Mouse (Mus musculus): Measurements from ENCODE around the gene Psmd3. TPM values are rescaled to one million over a fixed set of nuclear protein-coding genes. Genes with fewer than 3 reads are reported as not detected.

The Psmd3 gene
- polyA plus RNA-seq, 1 experiment from 2014 or later = 184 TPM

Other genes starting within 250 kb of the Psmd3 start
- 102 and 104 TPM in 2 replicates for gene Mien1, start 243.6 kb upstream of the Psmd3 start, polyA plus RNA-seq (2016; fragmentation: Nextera tagmentation; extraction: Ambion mirVana)
- 1.2 and 2.1 TPM in 2 replicates for gene Grb7, start 236.2 kb upstream of the Psmd3 start, polyA plus RNA-seq (2016; fragmentation: Nextera tagmentation; extraction: Ambion mirVana)
- 0.06 and 0.26 TPM in 2 replicates for gene Ikzf3, start 136.5 kb upstream of the Psmd3 start, polyA plus RNA-seq (2016; fragmentation: Nextera tagmentation; extraction: Ambion mirVana)
- gene Zpbp2, start 131.5 kb upstream of the Psmd3 start, polyA plus RNA-seq (2016; fragmentation: Nextera tagmentation; extraction: Ambion mirVana) = 0.28 and 0.52 TPM in 2 replicates
- gene Ormdl3, start 95.2 kb upstream of the Psmd3 start, polyA plus RNA-seq (2016; fragmentation: Nextera tagmentation; extraction: Ambion mirVana) = 66.9 and 71.0 TPM in 2 replicates
- not detected in 2 replicates for gene Lrrc3c, start 84.3 kb upstream of the Psmd3 start, polyA plus RNA-seq (2016; fragmentation: Nextera tagmentation; extraction: Ambion mirVana)
- 0.18 and 0.47 TPM in 2 replicates for gene Gm12355, start 56.9 kb upstream of the Psmd3 start, polyA plus RNA-seq (2016; fragmentation: Nextera tagmentation; extraction: Ambion mirVana)
- not detected in 2 replicates for gene Gsdma3, start 56.2 kb upstream of the Psmd3 start, polyA plus RNA-seq (2016; fragmentation: Nextera tagmentation; extraction: Ambion mirVana)
- not detected in 2 replicates for gene Gsdma2, start 35.8 kb upstream of the Psmd3 start, polyA plus RNA-seq (2016; fragmentation: Nextera tagmentation; extraction: Ambion mirVana)
- not detected in 2 replicates for gene Gsdma, start 18.2 kb upstream of the Psmd3 start, polyA plus RNA-seq (2016; fragmentation: Nextera tagmentation; extraction: Ambion mirVana)
- gene Csf3, start 18.7 kb downstream of the Psmd3 start, polyA plus RNA-seq (2016; fragmentation: Nextera tagmentation; extraction: Ambion mirVana) = not detected in 2 replicates
- 45.9 and 48.1 TPM in 2 replicates for gene Med24, start 46.9 kb downstream of the Psmd3 start, polyA plus RNA-seq (2016; fragmentation: Nextera tagmentation; extraction: Ambion mirVana)
- gene Thra, start 58.1 kb downstream of the Psmd3 start, polyA plus RNA-seq (2016; fragmentation: Nextera tagmentation; extraction: Ambion mirVana) = 27.0 and 29.8 TPM in 2 replicates
- gene Nr1d1, start 92.8 kb downstream of the Psmd3 start, polyA plus RNA-seq (2016; fragmentation: Nextera tagmentation; extraction: Ambion mirVana) = 6.4 TPM in 2 replicates
- 20.3 and 21.4 TPM in 2 replicates for gene Msl1, start 113.0 kb downstream of the Psmd3 start, polyA plus RNA-seq (2016; fragmentation: Nextera tagmentation; extraction: Ambion mirVana)
- gene Casc3, start 122.4 kb downstream of the Psmd3 start, polyA plus RNA-seq (2016; fragmentation: Nextera tagmentation; extraction: Ambion mirVana) = 31.8 and 33.3 TPM in 2 replicates
- gene Rapgefl1, start 154.2 kb downstream of the Psmd3 start, polyA plus RNA-seq (2016; fragmentation: Nextera tagmentation; extraction: Ambion mirVana) = 0.51 and 1.0 TPM in 2 replicates
- gene Wipf2, start 181.1 kb downstream of the Psmd3 start, polyA plus RNA-seq (2016; fragmentation: Nextera tagmentation; extraction: Ambion mirVana) = 3.0 and 3.3 TPM in 2 replicates
- 27.0 and 27.7 TPM in 2 replicates for gene Cdc6, start 225.2 kb downstream of the Psmd3 start, polyA plus RNA-seq (2016; fragmentation: Nextera tagmentation; extraction: Ambion mirVana)
- gene Rara, start 245.3 kb downstream of the Psmd3 start, polyA plus RNA-seq (2016; fragmentation: Nextera tagmentation; extraction: Ambion mirVana) = 33.8 and 35.1 TPM in 2 replicates

All from heart, embryonic 12.5 days (tissue).